Mouse (Mus musculus): ENCODE measurements around the gene Sos1. TPM values are rescaled to one million over a fixed set of nuclear protein-coding genes. Genes with fewer than 3 reads are reported as not detected.

Gene Sos1
- total RNA-seq, 1 experiment from 2014 or later = 9.4 TPM

- no peak for ATAC-seq (replicated peaks; ENCODE audit: insufficient number of reproducible peaks, low FRiP score, low TSS enrichment, poor library complexity, severe bottlenecking)
These were observed 120.0 kb downstream of the Sos1 start for GRCm38 (mm10) chr17:80360245-80360644.

- no peak for ATAC-seq (replicated peaks; ENCODE audit: insufficient number of reproducible peaks, low FRiP score, low TSS enrichment, poor library complexity, severe bottlenecking)
These were observed 133.0 kb downstream of the Sos1 start for GRCm38 (mm10) chr17:80347234-80347633.

GRCm38 (mm10) chr17:80346591-80347125 lies 133.6 kb downstream of the Sos1 start:
- no peak for ATAC-seq (replicated peaks; ENCODE audit: insufficient number of reproducible peaks, low FRiP score, low TSS enrichment, poor library complexity, severe bottlenecking)

GRCm38 (mm10) chr17:80345277-80345676 lies 135.0 kb downstream of the Sos1 start:
- no peak for ATAC-seq (replicated peaks; ENCODE audit: insufficient number of reproducible peaks, low FRiP score, low TSS enrichment, poor library complexity, severe bottlenecking)

Other genes starting within 250 kb of the Sos1 start
- 2.5 TPM in 1 of 3 replicates, not detected in the others for gene Morn2, start 190.2 kb downstream of the Sos1 start, total RNA-seq (2017)
- gene Dhx57, start 190.0 kb downstream of the Sos1 start, total RNA-seq (2017) = 18.1 to 38.1 TPM (median 33.2 TPM) in 3 replicates
- 3.4 TPM in 1 of 3 replicates, not detected in the others for gene Arhgef33, start 173.0 kb downstream of the Sos1 start, total RNA-seq (2017)
- gene Gm10190, start 106.9 kb downstream of the Sos1 start, total RNA-seq (2017) = not detected in 3 replicates
- gene Cdkl4, start 97.4 kb upstream of the Sos1 start, total RNA-seq (2017) = 0.29 to 1.4 TPM (median 0.38 TPM) in 3 replicates
- 26.7 to 39.3 TPM (median 27.8 TPM) in 3 replicates for gene Map4k3, start 248.0 kb upstream of the Sos1 start, total RNA-seq (2017)